22 mouse cellular contexts compared by ENCODE assay signal in the genomic region with DNA sequence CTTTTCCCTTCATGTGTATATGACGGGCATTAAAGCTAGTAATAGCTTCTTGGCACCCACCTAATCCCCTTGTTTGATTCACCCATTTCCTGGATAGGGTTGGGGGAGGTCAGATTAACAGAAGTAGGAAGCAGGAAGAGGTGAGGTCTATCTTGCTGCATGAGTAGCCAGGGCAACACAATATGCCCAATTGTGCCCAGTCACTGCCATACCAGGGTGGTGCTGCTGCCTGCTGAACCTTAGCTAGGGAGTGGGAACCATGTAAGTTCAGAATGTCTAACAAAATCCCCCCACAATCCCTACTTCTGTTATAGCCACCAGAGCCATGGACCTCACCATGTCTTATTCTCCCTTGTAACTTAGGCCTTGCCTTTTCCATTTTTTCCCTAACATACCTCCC.
DNase-seq lines count a peak whose midpoint lies in the region; ATAC-seq lines count a peak whose summit lies in the region.
"Had no signal": no experiment of that assay in that cellular context is flagged by ENCODE, and none has a peak within 500 bp of the region (broad histone marks: within the 10 kb centered on the region; RNA-seq: fewer than 3 reads in every experiment).

No protein-coding gene starts in this region.

- peak overlapping the region; percentile 59 for H3K4me3 ChIP-seq in megakaryocyte, embryonic 14.5 days (replicated peaks)
- H3K4me3 ChIP-seq: forebrain, embryonic 12.5 days; forebrain, embryonic 15.5 days; hindbrain, embryonic 12.5 days; hindbrain, embryonic 15.5 days; intestine, embryonic 15.5 days had no signal

- ATAC-seq in megakaryocyte, adult 5-6 weeks (ENCODE audit: poor library complexity, severe bottlenecking) = no peak
- ATAC-seq in common myeloid progenitor, adult 5-6 weeks (replicated peaks; ENCODE audit: low read depth, poor library complexity, severe bottlenecking) = peak; percentile 63; the same call in 1 of the 2 replicates
- peak; percentile 65 to 75 for ATAC-seq in hematopoietic stem cell, adult 5-6 weeks (replicated peaks in 1 of 2; ENCODE audit: insufficient read depth in 1 of 2, low FRiP score in 2 of 2, low TSS enrichment in 1 of 2, low read depth in 1 of 2, poor library complexity in 2 of 2, severe bottlenecking in 2 of 2)
- 0 out of 2 replicates have a peak, but pooled peaks have one; percentile 29 for ATAC-seq in megakaryocyte progenitor cell, adult 5-6 weeks (replicated peaks; ENCODE audit: poor library complexity)
- ATAC-seq in erythroid progenitor cell, adult 5-6 weeks (replicated peaks; ENCODE audit: low FRiP score, poor library complexity, severe bottlenecking) = no peak
- ATAC-seq: CD4-positive, CD25-positive, alpha-beta regulatory T cell, adult 4 months; forebrain, embryonic 15.5 days; intestine, embryonic 15.5 days had no signal

- H3K4me1 ChIP-seq in megakaryocyte, embryonic 14.5 days = peaks cover 58% of the 10 kb centered on the region
- H3K4me1 ChIP-seq: forebrain, embryonic 15.5 days; hindbrain, embryonic 15.5 days; intestine, embryonic 15.5 days had no signal

- peaks cover 2% of the 10 kb centered on the region for H3K27me3 ChIP-seq in megakaryocyte, embryonic 14.5 days (replicated peaks)
- H3K27me3 ChIP-seq: forebrain, embryonic 12.5 days; forebrain, embryonic 15.5 days; hindbrain, embryonic 12.5 days; hindbrain, embryonic 15.5 days; intestine, embryonic 15.5 days had no signal

- no peaks in the 10 kb centered on the region for H3K9me3 ChIP-seq in megakaryocyte, embryonic 14.5 days
- H3K9me3 ChIP-seq: forebrain, embryonic 12.5 days; forebrain, embryonic 15.5 days; hindbrain, embryonic 12.5 days; hindbrain, embryonic 15.5 days; intestine, embryonic 15.5 days had no signal

- DNase-seq in cerebellum, adult 8-10 months = no peak
- no peak for DNase-seq in kidney, postnatal 10 days
- DNase-seq: adrenal gland, adult 2 months; adrenal gland, postnatal 14 days; cerebellum, adult 11 months; cerebellum, adult 2 months; cerebellum, postnatal 10 days; cerebellum, postnatal 36 days; gastrocnemius, postnatal 25 days; heart, postnatal 4 days had no signal

- H3K36me3 ChIP-seq in megakaryocyte, embryonic 14.5 days (replicated peaks; ENCODE audit: low read length) = no peaks in the 10 kb centered on the region
- H3K36me3 ChIP-seq: forebrain, embryonic 12.5 days; forebrain, embryonic 15.5 days; hindbrain, embryonic 12.5 days; hindbrain, embryonic 15.5 days; intestine, embryonic 15.5 days had no signal

Comparison
In these comparisons a context has a peak if more than half of its experiments do, and no peak if none do; other contexts are left out.
1. ATAC-seq: peak in common myeloid progenitor, adult 5-6 weeks (single experiment), hematopoietic stem cell, adult 5-6 weeks (2 of 2) and megakaryocyte progenitor cell, adult 5-6 weeks (single experiment); none in megakaryocyte, adult 5-6 weeks (single experiment) and erythroid progenitor cell, adult 5-6 weeks (single experiment).